Mouse (Mus musculus): ENCODE data around the gene Slc25a13. TPM values are rescaled to one million over a fixed set of nuclear protein-coding genes. Genes with fewer than 3 reads are reported as not detected.

The Slc25a13 gene
- polyA plus RNA-seq, 1 experiment, result 2.6 TPM

DNA sequence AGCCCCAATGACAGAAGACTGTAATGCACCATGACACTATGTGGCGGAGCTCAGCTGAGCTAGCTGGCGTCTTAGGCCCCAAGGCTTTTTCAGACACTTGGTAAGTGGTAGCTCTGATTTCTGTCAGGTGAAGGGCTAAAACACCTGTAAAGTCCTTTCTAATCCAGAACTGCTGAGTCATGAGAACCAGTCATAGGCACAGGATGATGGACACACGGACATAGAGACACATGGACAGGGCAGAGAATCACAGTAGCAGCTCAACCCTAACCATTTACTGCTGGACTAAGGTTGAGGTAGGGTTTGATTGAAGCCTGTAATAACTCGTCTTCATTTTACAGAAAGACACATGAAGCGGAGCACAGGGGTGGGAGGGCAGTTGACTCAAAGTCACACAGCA is 95.1 kb downstream of the Slc25a13 start:
- DNase-seq (ENCODE audit: extremely low spot score in 1 of 2, low spot score in 1 of 2), result no peak

DNA sequence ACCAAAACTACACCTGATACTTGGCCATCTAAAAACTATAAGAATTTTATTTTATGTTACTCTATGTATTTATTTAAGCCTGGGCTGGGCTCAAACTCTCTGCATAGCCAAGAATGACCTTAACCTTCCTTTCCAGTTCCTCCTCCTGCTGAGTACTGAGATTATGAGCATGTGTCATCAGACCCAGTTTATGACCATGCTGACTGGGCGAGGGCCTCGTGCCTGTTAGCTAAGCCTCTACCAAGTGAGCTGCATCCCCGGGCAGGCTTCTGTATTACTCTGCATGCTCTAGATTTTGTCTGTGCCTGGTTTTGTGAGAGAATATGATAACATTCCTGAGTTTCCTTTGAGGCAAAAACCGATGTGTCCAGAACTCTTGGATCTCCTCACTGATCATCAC is 96.1 kb downstream of the Slc25a13 start:
- no peak for DNase-seq (ENCODE audit: extremely low spot score in 1 of 2, low spot score in 1 of 2)

- no peak for DNase-seq (ENCODE audit: extremely low spot score in 1 of 2, low spot score in 1 of 2)
Measured at GRCm38 (mm10) chr6:6115771-6116170, 101.2 kb downstream of the Slc25a13 start.

DNA sequence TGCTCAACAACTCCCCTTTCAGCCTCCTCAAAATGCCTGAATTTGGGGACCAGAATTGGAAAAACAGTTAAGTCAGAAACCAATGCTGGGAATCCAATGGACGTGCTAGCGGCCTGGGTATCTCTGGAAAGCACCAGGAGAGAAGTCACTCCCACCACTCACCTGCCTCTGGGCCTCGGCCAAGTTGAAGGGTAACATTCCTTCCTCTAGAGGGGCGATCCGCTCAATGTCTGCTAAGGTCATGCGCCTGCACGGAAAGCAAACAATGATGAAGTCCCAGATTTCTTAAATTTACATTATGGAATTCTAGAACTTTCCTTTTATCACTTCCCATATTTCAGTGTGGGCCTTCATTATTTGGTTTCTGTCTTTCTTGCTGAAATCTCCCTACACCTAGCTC is 103.2 kb downstream of the Slc25a13 start:
- DNase-seq (ENCODE audit: extremely low spot score in 1 of 2, low spot score in 1 of 2), result no peak

DNA sequence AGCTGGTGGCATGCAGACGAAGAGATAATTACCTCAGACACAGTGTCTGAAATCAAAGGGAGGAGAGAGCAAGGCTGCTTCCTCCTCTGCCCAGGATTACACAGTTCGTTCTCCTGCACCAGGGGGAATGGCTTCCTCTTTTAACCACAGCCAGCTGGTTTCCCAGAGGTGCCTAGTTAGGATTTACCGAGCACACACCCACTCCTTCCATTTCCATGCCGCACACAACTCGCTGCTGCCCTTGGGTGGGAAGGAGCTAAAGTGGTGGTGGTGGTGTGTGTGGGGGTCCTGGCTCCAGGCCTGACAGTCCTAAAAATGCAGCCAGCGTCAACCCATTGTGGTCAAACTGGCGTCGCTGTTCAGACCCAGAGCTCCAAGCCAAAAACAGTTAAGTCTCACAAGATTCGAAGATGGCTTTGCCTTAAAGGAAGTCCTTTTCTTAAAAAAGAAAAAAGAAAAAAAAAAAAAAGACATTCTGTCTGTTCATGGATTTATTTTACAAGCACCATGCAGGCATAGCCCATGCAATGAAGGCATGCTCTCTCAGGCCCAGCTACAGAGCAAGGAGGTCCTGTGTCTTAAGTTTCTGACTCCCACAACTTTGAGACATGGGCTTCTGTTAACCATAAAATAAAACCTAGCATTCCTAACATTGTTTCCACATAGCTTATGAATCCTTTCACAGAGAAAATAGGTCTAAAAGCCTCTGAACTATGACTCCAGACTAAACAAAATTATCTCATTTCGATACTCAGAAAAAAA is 104.0 kb downstream of the Slc25a13 start:
- peak; percentile 7 to 45 for DNase-seq (ENCODE audit: extremely low spot score in 1 of 2, low spot score in 1 of 2)

GRCm38 (mm10) chr6:6107419-6107966 is 109.5 kb downstream of the Slc25a13 start:
- peak in 1 of 2 experiments; percentile 26 for DNase-seq (ENCODE audit: extremely low spot score in 1 of 2, low spot score in 1 of 2)

GRCm38 (mm10) chr6:6105586-6105985 is 111.4 kb downstream of the Slc25a13 start:
- DNase-seq (ENCODE audit: extremely low spot score in 1 of 2, low spot score in 1 of 2), result no peak

- no peak for DNase-seq (ENCODE audit: extremely low spot score in 1 of 2, low spot score in 1 of 2)
Measured at GRCm38 (mm10) chr6:6103469-6103868, 113.5 kb downstream of the Slc25a13 start.

DNA sequence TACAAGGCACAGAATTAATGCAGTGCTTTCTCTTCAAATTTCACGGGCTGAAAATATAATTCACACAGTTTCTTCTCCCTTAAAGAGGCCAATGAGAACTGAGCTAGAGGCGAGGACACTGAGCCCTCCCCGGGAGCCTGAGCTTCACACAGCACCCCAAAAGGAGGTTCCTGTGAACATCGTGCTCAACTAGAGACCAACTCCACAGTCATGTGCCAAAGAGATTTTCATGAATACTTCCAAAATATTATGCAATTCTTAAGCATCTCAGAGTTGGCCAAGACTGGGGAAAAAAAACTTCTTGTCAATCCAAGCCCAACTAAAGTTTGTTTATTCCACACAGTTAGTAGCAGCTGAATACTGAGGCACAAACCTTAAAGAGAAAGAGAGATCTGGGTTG is 115.4 kb downstream of the Slc25a13 start:
- DNase-seq (ENCODE audit: extremely low spot score in 1 of 2, low spot score in 1 of 2), result peak in 1 of 2 experiments; percentile 19

DNA sequence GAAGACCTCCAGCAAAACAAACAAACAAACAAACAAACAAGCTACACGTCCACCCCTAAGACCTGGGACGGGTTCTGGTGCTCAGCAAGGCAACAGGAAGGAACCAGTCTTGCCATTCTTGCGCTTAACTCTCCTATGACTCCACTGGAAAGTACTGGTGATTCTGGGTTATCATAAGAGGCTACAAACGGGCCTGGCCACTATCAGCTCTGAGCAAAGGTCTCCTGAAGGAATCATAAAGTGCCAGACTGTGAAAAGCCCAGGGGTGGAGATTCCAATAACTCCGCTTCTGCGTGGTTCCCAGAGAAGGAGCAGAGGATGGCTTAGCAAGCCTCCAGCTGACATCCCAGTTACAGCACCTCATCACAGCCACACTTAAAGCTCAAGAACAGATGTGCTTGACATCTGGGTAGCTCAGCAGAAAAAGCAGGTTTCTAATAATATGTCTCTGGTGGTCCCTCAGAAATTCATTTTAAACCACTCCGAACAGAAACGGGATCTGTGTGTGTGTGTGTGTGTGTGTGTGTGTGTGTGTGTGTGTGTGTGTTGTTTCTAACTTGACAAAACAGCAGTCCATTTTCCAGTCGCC is 116.0 kb downstream of the Slc25a13 start:
- DNase-seq (ENCODE audit: extremely low spot score in 1 of 2, low spot score in 1 of 2), result no peak

DNA sequence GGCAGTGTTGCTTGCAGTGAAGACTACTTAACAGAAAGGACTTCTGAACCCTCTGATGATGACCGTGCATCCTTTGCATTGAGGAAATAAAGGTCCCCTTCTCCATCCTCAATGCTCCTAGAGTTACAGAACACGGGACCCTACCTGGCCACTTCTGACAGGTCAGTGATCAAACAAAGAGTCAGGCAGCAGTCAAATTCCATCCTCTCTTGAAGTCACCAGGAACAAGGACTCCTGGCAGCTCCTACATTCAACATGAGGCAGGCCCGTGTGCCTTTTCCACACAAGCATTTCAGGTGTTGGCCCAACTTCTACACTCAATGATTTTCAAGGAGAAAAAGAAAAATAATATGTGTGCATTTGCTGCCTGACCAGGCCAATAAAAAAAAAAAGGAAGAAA is 123.0 kb downstream of the Slc25a13 start:
- no peak for DNase-seq (ENCODE audit: extremely low spot score in 1 of 2, low spot score in 1 of 2)

DNA sequence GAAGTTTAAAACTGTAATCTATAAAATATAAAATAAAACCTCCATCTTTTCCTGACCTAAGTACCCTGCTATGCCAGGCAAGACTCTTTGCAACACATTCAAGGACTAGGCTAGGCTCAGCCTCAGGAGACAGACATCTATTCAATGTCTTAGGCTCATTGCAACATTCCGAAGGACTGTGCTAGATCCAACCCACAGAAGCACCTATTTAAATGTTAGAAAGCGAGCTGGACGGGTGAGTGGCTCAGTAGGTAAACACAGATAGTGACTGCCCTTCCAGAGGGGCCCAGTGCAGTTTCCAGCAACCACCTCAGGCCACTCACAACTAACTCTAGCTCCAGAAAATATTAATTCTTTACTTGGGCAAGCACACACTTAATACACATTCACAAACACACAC is 123.5 kb downstream of the Slc25a13 start:
- no peak for DNase-seq (ENCODE audit: extremely low spot score in 1 of 2, low spot score in 1 of 2)

DNA sequence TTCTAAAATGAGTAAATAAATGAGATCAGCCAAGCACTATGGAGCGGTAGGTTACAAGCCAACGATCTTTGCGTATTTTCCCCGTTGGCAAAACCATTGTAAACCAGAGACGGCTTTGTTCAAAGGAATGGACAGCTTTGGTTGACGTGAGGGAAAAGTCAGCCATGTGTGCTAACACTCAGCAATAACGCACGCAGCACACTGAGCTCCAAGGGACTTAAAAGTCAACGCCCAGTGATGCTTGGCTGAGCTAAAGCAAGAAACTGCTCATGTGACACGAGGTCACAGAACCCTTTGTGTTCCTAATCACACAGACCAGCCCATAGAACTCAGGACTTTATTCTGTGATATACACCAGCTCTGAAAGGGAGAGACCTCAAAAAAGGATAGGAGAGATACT is 124.5 kb downstream of the Slc25a13 start:
- no peak for DNase-seq (ENCODE audit: extremely low spot score in 1 of 2, low spot score in 1 of 2)

- no peak for DNase-seq (ENCODE audit: extremely low spot score in 1 of 2, low spot score in 1 of 2)
Measured at GRCm38 (mm10) chr6:6091016-6091415, 126.0 kb downstream of the Slc25a13 start.

- peak; percentile 75 to 86 for DNase-seq (ENCODE audit: extremely low spot score in 1 of 2, low spot score in 1 of 2)
Measured at GRCm38 (mm10) chr6:6088151-6088550, 128.8 kb downstream of the Slc25a13 start.

- no peak for DNase-seq (ENCODE audit: extremely low spot score in 1 of 2, low spot score in 1 of 2)
Measured at GRCm38 (mm10) chr6:6080484-6080883, 136.5 kb downstream of the Slc25a13 start.

- peak in 1 of 2 experiments; percentile 42 for DNase-seq (ENCODE audit: extremely low spot score in 1 of 2, low spot score in 1 of 2)
Measured at GRCm38 (mm10) chr6:6077234-6077633, 139.7 kb downstream of the Slc25a13 start.

DNA sequence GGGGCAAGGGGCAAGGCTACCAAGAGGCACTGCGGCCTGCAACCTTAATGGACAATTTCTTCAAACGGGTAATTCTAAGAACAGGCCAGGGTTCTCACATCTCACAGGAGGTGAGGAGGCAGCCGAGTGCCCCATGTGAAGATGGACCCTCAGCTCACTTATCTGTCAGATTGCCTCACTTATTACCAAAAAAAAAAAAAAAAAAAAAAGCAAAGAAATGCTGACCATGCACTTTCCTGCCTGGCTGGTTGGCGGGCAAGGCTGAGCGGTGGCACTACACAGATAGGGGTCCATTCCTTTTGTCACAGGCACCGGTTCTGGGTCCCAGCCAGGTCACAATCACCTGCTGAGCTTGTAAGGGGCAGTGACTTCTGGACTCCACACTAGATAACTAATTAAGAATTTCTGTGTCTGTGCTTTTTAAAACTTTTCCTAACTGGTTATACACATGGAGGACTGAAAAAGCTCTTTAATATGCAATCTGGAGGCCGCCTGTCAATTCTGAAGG is 141.0 kb downstream of the Slc25a13 start:
- DNase-seq (ENCODE audit: extremely low spot score in 1 of 2, low spot score in 1 of 2), result no peak

DNA sequence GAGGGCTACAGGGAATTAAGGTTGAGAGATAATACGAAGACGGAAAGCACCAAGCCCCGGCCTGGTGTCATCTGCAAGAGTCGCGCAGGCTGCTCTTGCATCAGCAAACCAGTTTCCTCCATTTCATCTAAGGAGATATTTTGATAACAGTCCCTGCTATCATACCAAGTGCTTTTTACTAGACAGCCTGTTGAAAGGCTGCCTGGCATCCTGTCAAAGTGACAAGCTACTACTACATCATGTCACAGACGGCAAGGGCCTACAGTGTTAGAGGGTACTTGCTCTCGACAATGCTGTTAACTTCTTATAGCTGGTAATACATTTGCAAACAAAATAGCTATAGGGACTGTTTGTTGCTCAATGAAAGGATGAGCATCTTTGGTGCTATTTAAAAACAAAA is 145.9 kb downstream of the Slc25a13 start:
- no peak for DNase-seq (ENCODE audit: extremely low spot score in 1 of 2, low spot score in 1 of 2)

- no peak for DNase-seq (ENCODE audit: extremely low spot score in 1 of 2, low spot score in 1 of 2)
Measured at GRCm38 (mm10) chr6:6070015-6070414, 147.0 kb downstream of the Slc25a13 start.

GRCm38 (mm10) chr6:6067201-6067600 is 149.8 kb downstream of the Slc25a13 start:
- no peak for DNase-seq (ENCODE audit: extremely low spot score in 1 of 2, low spot score in 1 of 2)

DNA sequence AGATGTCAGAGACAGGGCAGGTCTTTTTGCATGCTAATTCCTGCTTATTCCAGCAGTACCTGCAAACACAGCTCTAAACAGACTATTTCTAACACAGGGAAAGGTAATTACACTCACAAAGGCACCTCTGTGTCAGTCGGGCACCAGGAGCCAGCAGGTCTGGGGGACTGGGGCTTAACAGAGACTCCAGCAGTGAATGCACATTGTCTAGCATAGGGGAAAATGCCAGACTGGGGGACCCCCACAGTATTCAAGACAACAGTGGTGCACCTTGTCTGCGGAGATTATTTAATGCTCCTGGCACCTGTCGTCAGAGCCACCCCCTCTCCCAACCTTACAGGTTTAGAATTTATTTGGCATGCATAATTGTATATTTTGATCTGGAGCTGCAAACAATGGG is 158.4 kb downstream of the Slc25a13 start:
- no peak for DNase-seq (ENCODE audit: extremely low spot score in 1 of 2, low spot score in 1 of 2)
